Comparison of ENCODE assay signal across 35 mouse cellular contexts in the genomic region with DNA sequence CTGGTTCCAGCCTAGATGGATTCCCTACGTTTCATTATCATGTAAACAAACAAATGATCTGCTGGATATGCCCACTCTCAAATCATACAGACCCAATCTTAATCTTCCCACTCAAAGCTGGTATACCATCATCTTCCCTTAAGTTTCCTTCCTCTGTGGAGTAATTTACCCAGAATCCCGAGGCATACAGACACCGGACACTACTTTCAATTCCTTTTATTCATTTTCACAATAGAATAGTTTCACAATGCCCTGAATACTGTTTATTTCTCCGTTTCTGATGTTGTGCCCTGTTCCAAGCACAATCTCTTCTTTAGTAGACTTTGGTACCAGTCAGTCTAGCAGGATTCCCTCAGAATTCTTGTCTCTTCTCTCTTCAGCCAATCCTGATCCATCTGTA.
"Had no signal": no experiment of that assay in that cellular context is flagged by ENCODE, and none has a peak within 500 bp of the region (broad histone marks: within the 10 kb centered on the region; RNA-seq: fewer than 3 reads in every experiment).

No protein-coding gene starts in this region.

- H3K9me3 ChIP-seq: heart, embryonic 10.5 days; heart, embryonic 12.5 days; heart, embryonic 13.5 days; heart, embryonic 15.5 days; hindbrain, embryonic 10.5 days; hindbrain, embryonic 12.5 days; hindbrain, embryonic 13.5 days; hindbrain, embryonic 15.5 days; intestine, embryonic 15.5 days; kidney, embryonic 15.5 days had no signal

- H3K4me1 ChIP-seq: heart, embryonic 13.5 days; heart, embryonic 15.5 days had no signal

- H3K4me3 ChIP-seq: heart, embryonic 10.5 days; heart, embryonic 12.5 days; heart, embryonic 13.5 days; heart, embryonic 15.5 days; hindbrain, embryonic 10.5 days; hindbrain, embryonic 12.5 days; hindbrain, embryonic 13.5 days; hindbrain, embryonic 15.5 days; intestine, embryonic 15.5 days; kidney, embryonic 15.5 days; layer of hippocampus, adult 2 months had no signal

- DNase-seq: heart, postnatal 10 days; heart, postnatal 14 days; heart, postnatal 36 days; heart, postnatal 4 days; kidney, adult 11 months; kidney, adult 18-20 months; kidney, adult 2 months; kidney, adult 8-10 months; kidney, adult 9 months; kidney, postnatal 10 days; kidney, postnatal 14 days; kidney, postnatal 25 days; kidney, postnatal 36 days; kidney, postnatal 4 days; layer of hippocampus, adult 9-11 months; layer of hippocampus, postnatal 36 days had no signal

- H3K27me3 ChIP-seq: heart, embryonic 12.5 days; heart, embryonic 13.5 days; heart, embryonic 15.5 days; hindbrain, embryonic 12.5 days; hindbrain, embryonic 13.5 days; hindbrain, embryonic 15.5 days; intestine, embryonic 15.5 days; kidney, embryonic 15.5 days had no signal

- H3K36me3 ChIP-seq: heart, embryonic 10.5 days; heart, embryonic 12.5 days; heart, embryonic 13.5 days; heart, embryonic 15.5 days; hindbrain, embryonic 10.5 days; hindbrain, embryonic 12.5 days; hindbrain, embryonic 13.5 days; hindbrain, embryonic 15.5 days; intestine, embryonic 15.5 days; kidney, embryonic 15.5 days had no signal

- ATAC-seq: hindbrain, embryonic 16.5 days; hindbrain, postnatal 0 days; inflammation-experienced regulatory T-cells, adult 6 months; intestine, embryonic 15.5 days; intestine, embryonic 16.5 days; intestine, postnatal 0 days had no signal

- H3K9ac ChIP-seq: heart, embryonic 12.5 days; heart, embryonic 13.5 days; heart, embryonic 15.5 days; hindbrain, embryonic 12.5 days; hindbrain, embryonic 13.5 days; hindbrain, embryonic 14.5 days; hindbrain, embryonic 15.5 days; intestine, embryonic 15.5 days; kidney, embryonic 15.5 days had no signal

- H3K4me2 ChIP-seq: heart, embryonic 11.5 days; heart, embryonic 12.5 days; heart, embryonic 13.5 days; heart, embryonic 15.5 days; hindbrain, embryonic 12.5 days; hindbrain, embryonic 13.5 days; hindbrain, embryonic 14.5 days; hindbrain, embryonic 15.5 days; intestine, embryonic 15.5 days; kidney, embryonic 15.5 days had no signal

- H3K27ac ChIP-seq: heart, embryonic 10.5 days; hindbrain, embryonic 10.5 days; hindbrain, embryonic 12.5 days; hindbrain, embryonic 13.5 days; hindbrain, embryonic 15.5 days; hindbrain, postnatal 0 days; kidney, postnatal 0 days had no signal
